Mouse (Mus musculus) induced T-regulatory cell, adult 2 months (primary cell): ENCODE results near the gene Sirt2.

ENCODE experiments used
- DNase-seq: peaks from one replicate; pipeline ENCODE4 v3.0.0-alpha.2; 2012; ENCODE audit warnings: low read depth

The Sirt2 gene

DNA sequence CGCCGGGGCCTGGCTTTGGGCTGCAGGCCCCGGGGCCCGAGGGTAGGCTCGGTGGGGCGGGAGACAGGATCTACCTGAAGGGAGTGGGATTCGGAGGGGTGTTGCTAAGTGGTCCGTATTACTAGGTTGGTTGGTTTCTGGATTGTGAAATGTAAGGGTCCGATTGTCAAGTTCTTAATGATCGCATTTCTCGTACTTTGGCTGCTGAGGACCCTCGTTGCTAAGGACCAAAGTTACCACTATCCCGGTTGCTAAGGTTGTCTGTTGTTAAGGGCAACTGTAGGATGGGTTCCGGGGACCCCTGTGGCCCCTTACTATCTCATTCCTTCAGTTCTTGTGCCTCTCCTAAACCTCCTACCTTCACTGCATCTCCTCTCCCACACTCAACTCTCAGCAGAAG, 375 bp downstream of the Sirt2 start:
- DNase-seq = no peak

DNA sequence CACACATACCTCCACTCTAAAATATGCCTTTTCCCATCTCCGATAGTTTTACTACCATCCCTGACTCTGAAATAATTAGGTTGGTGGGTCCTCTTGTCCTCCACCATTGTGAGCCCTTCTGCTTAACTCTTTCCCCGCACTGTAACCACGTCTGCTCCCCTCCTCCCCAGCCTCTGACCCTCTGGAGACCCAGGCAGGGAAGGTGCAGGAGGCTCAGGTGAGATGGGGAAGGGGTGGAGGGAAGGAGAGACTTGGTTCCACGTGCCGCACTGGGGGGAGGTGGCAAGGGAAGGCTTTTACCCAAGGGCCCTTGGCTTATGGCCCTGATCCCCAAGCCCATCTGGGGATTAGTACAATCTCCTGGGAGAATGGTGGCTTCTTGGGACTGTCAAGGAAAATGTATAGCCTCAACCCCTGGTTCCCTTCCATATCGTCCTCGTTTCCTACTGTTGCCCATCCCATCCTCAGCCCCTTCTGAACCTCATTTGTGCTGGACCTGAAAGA, 979 bp downstream of the Sirt2 start, which contains the start of gene Nfkbib:
Nfkbib (minus strand) TSS at position 51 of the 504 bp plus-strand sequence.
- no peak for DNase-seq

DNA sequence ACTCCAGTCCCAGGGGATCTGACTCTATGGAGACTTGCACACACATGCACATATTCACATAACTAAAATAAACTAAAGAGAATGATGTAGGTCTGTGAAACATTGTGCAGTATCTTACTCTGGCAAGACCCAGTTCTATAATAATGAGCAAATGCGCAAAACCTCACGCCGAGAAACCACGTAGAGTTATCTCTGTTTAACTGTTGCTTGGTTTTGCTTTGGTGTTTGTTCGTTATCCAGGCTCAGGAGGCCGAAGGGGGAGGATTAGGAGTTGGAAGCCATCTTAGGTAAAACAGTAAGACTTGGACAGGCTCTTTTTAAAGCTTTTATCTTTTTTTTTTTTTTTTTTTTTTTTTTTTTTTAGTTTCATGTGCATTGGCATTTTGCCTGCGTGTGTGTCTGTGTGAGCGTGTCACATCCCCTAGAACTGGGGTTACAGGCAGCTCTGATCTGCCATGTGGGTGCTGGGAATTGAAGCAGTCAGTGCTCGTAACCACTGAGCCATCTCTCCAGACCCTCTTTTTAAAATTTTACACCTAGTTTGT, 3.0 kb downstream of the Sirt2 start:
- no peak for DNase-seq

DNA sequence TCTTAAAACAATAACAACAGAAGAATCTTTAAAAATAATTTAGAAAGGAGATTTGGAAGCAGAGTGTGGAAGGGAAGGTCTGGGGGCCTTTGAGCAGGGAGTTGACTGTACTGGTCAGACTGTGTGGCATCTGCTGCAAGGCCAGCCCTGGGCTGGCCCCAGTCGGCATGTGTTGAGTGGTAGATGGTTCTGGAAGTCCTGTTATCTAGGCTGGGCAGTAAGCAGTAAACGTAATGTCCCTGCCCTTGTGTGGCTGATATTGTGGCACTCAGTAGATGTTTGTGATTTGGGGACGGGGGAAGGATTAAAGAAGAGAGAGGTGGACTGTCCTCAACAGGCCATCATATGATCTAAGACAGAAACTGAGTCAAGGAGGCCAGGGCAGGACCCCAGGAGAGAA, 3.8 kb downstream of the Sirt2 start:
- no peak for DNase-seq

DNA sequence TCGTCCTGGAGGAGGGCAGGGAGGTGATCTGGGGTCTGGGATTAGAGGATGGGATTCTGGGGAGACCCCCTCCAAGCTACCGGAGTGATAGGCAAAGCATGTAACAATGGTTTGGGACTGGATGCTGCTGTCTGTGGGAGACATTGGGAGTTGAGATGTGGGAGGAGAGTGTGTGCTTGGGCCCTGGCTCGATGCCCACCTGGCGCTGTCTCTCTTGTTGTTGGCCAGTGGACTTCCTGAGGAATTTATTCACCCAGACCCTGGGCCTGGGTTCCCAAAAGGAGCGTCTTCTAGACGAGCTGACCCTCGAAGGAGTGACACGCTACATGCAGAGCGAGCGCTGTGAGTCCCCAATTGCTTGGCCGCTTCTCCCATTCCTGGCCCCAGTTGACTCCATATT, 5.3 kb downstream of the Sirt2 start:
- no peak for DNase-seq

DNA sequence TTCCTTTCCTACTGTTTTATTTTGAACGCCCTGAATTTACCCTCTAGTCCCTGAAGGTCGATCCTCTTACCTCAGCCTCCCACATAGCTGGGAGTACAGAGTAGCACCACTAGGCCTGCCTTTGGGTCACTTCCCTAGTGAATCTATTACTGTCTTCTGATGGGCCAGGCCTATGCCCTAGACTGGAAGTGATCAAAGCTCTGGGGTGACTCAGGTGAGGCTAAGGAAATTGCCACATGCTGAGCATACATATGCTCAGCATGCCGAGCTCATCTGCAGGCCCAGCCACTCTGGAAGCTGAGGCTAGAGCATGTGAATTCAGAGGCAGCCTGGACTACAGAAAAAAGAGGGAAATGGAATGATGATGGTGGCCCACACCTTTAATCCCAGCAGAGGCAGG, 6.6 kb downstream of the Sirt2 start:
- DNase-seq = no peak

DNA sequence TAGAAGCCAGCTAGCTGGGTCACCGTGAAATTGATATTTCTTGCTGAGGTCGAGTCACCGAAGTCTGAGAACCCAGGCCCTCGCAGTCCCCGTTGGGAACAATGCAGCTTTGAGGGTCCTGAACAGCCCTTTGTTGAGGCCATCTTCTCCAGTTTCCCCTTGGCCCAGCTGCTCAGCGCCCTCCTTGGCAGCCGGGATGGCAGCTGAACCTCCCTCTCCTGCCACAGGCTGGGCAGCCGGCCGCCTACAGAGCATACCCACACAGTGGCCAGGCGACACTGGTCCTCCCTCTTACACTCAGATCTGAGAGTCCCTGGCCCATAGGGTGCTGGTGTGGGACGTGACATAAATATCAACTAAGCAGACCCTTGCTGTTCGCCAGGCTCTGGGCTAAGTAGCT, 7.6 kb downstream of the Sirt2 start:
- no peak for DNase-seq

DNA sequence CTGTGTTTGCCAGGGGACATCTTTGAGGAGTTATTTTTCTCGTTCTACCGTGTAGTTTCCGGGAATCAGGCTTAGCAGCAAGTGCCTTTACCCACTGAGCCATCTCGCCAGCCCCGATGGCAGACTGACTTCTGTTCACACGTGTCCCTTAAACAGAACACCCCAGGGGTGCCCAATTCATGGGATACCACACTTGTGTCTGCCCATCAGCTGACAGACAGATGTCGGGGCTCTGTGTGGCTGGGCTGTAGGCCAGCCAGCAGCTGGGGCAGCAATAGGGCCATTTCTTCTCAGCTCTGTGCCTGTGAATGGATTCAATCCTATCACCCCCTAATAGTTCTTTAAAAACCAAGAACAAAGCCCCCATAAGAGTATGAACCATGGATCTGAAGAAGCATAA, 8.6 kb downstream of the Sirt2 start:
- no peak for DNase-seq

DNA sequence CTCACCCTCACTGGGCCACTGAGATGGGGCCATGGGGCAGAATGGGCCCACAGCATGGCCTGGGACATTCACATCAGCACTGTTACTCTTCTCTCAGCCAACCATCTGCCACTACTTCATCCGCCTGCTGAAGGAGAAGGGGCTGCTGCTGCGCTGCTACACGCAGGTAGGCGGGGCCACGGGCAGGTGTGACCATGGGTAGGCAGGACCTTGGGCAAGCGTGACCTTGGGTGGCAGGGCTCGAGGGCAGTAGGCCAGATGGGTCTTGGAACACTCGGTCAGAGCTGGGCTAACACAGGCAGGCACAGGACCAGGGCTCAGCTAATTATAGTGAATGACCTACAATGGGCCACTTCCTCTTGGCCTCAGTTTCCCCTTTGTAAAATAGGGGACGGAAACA, 12.3 kb downstream of the Sirt2 start:
- DNase-seq = no peak

DNA sequence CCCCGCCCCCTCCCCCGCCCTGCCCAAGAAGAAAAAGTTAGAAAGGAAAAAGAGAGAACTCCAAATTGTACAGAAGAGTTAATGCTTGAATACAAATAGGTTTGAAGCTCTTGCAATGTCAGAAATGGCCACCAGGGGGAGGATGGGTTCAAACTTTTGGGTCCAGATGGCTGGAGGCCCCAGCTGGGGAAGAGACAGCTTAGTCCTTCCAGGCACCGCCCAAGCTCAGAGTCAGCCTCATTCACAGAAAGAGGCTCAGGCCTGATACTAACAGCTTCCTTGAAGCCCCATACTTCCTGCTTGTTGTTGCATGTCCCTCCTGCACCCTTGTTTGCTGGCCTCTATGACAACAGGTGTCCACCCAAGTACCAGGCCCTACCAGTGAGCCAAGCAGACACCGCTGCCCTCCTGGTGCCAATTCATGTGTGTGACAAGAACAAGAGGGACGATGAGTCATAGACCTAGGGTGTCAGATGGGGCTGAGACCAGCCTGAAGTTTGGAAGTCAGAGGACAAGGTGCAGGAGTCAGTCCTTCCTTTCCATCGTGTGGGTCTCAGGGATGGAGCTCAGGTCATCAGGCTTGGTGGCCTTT, 13.6 kb downstream of the Sirt2 start:
- peak; percentile 98 for DNase-seq

DNA sequence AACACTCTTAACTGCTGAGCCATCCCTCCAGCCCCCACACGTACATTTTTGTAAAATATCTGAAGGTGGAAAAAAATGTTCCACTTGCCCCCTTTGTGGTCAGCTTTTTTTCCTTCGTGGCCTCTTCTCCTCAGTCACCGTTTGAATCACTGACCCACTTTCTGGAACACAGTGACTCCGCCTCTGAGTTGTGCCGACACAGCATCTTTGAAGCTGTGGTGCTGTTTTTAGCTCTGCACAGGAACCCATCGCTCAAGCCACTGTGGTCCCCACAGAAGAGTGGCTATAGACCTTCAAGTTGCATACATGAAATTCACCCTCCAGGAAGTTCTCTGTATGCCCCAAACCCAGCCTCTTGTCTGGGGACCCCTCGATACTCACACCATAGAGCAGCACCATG, 14.3 kb downstream of the Sirt2 start:
- DNase-seq = peak; percentile 94

DNA sequence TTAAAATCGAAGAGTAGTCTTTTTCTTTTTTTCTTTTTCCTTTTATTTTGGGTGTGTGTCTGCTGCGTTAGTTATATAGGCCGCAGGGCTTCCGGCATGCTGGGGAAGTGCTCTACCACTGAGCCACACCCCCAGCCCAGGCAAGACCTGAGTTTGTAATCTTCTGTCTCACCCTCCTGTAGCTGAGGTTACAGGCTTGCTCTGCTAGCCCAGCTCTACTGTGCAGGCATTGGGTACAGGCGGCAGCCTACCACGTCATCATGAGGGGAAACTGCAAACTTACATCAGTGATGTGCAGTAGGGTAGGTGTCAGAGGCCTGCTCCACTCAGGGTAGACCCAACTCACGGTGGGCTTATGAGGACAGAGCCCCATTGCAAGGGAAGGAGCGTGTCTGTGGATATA, 14.7 kb downstream of the Sirt2 start:
- DNase-seq = peak; percentile 95

DNA sequence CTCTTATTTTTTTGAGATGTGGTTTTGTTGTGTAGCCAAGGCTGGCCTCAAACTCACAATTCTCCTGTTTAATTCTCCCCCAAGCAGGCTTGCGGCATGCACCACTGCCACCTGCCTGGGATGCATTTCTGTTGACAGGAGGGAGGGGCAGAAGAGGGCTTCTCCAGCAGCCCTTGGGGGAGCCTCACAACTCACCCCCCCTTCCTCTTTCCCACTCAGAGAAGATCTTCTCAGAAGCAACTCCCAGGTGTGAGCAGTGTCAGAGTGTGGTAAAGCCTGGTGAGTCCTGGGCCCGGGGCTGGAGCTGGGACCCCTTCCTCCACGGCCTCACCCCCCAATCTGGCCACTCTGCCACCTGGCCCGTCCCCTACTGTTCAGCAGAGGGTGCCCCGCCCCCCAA, 18.6 kb downstream of the Sirt2 start:
- DNase-seq = no peak

DNA sequence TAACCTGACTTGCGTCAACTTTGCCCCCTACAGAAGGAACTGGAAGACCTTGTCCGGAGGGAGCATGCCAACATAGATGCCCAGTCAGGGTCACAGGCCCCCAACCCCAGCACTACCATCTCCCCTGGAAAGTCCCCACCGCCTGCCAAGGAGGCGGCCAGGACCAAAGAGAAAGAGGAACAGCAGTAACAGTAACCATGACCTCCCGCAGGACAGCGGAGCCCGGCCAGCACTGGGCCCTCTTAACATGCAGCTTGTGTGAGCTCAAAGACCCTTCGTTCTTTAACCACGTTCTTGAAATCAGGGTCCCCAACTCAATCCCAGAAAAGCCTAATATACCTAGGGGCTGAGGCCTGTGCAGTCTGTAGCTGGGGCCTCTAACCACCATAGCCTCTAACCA, 21.3 kb downstream of the Sirt2 start:
- DNase-seq = no peak

DNA sequence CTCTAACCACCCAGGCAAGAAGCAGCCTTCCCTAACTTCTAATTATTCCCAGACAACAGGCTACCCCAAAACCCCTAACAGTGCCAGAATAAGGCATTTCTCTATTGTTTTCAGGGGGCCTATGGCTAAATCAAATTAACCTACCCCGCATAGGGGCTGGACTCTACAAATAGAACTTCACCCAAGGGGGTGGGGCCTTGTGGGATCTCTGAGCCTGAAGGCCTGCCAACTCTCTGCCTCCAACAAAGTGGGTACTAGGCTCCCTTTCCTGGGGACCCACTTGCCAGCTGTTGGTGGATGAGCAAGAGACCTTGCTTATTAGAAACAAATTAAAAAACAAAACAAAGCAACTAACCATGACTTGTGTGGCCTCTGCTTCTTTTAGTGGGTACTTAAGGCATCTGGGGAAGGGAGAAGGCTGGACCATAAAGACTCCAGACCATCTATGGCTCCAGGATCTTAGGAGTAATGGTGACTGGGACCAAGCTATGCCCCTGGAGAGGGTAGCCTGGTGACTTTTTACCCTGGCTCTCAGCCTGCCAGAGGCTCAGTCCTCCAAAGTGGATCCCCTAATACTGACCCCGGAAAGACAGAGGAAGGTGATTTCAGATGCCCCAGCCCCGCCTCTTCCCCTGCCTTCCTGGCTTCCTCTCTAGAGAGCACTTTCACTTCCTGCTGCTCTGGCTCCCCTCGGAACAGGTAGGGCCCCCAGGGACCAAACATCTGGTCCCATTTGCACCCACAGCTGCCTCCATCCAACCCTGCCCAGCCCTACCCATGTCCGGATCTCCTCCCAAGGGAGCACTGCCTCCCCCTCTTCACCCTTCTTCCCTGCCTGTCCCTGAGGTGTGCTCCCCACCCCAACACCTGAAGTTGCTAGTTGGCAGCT, 22.0 kb downstream of the Sirt2 start, which contains the start of gene Rinl:
Rinl (plus strand) TSS at position 663 of the 889 bp plus-strand sequence.
- DNase-seq = peak; percentile 81

DNA sequence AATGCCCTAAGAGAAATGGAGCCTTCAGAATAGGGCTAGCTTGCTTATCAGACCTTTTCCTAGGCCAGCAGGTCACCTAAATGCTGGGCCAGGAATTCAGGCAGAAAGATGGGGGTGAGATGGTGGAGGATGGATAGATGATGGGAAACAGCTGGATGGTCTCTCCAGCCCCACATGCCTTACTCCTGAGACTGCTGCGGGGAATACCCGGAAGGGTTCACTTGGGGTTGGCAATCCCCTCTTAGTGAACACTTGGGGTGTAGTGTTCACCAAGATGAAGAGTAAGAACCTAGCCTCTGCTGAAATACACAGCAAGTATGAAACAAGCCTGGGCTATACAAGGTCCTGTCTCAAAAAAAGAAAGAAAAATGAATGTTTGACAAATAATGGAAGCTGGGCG, 22.7 kb downstream of the Sirt2 start:
- DNase-seq = peak; percentile 59

DNA sequence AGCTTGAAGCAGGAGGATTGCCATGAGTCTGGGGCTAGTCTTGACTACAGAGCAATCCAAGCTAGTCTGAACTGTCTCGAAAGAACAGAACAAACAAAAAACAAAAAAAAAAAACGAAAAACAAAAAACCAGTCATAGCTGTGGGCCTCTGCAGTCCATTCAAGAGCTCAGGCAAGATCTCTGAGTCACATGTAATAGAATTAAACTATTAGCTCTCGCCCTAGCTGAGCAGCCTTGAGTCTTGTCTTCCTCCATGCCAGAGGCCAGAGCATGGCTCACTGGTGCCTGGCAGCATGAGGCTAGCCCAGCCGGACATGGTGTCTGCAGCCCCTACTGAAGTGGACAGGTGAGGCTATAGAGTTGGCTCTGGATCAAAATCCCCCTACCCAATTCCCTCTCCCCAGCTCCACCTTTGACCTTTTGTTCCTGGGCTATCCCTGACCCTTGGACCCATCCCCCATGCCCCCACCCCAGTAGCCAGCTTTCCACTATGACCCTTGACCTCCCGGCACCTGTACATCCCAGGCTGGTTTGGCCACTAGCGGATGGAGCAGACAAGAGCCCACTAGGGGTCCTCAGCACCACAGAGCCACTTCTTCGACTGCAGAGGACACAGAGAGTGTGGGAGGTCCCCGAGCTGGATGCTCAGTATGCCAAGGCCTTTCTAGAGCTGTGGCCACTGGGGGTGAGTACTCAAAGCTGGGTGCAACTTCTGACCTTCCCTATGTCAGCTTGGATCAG, 23.7 kb downstream of the Sirt2 start:
- DNase-seq = peak; percentile 63

DNA sequence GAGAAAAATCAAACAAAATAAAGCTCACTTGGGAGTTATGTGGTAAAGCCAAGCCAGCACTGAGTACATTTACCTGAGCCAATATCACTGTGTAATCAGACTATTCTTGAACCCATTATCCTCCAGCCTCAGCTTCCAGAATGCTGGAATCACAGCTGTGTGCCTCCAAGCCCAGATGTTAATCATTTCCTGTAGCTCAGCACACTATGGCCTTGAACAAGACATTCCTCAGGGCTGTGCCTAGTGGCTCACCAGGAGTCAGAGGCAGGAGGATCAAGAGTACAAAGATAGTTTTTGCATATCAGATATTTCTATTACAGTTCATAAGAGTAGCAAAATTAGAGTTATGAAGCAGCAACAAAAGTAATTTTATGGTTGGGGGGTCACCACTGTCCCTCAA, 25.2 kb downstream of the Sirt2 start:
- DNase-seq = no peak

DNA sequence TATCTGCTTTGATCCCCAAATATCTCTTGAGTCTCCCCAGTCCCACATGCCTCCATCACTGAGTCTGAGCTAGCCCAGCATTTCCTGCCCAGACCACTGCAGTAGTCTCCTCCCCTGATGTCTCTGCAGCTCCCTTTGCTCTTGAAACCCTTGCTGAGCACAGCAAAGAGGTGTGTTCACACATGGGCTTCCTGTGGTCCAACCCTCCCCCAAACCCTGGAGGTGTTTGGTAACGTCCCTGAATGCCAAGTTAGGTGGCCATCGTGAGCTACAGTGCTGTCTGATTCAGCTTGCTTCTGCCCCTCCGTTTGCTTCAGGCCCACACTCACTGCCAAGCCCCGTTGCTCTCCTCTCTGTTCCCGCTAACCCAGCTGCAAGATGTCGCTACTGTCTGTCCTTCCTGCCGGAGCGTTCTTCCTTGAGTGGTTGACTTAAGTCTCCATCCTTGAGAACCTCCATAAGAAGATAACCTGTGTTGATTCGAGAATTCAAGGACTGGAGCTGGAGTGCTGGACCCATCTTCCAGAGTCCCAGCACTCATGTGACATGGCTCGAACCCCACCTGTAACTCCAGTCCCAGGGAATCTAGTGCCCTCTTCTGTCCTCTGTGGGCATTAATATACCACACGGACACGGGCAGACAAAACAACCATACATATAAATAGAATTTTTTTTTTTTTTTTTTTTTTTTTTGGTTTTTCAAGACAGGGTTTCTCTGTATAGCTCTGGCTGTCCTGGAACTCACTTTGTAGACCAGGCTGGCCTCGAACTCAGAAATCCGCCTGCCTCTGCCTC, 26.1 kb downstream of the Sirt2 start:
- DNase-seq = peak; percentile 91

DNA sequence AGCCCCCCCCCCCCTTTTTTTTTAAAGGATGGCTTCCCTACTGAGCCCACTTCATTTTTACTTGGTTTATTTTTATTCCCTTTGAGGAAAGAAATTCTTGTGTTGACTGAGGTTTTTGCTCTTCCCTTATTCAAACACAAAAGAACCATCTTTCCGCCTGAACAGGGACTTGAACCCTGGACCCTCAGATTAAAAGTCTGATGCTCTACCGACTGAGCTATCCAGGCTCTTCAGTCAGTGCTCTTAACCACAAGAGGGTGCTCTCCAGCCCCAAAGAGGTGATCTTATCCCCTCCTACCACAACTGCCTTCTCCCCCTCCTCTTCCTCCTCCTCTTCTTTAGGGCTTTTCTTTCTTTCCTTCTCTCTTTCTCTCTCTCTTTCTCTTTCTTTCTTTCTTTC, 27.3 kb downstream of the Sirt2 start:
- DNase-seq = peak; percentile 74

DNA sequence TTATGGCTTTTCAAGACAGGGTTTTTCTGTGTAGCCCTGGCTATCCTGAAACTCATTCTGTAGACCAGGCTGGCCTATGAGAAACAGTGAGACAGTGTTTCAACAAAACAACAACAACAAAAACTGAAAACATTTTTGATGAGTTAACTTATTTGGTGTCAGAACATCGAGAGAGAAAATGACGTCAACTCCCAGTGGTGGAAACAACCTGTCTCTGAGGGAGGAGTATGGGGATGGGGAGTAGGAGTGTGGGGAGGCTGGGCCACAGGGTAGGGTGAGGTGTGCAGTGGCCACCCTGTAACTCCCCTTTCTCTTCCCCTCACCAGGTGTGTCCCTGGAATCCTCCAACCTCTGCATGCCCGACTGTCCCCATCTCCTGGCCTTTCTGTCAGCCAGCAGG, 28.0 kb downstream of the Sirt2 start:
- DNase-seq = peak; percentile 89

DNA sequence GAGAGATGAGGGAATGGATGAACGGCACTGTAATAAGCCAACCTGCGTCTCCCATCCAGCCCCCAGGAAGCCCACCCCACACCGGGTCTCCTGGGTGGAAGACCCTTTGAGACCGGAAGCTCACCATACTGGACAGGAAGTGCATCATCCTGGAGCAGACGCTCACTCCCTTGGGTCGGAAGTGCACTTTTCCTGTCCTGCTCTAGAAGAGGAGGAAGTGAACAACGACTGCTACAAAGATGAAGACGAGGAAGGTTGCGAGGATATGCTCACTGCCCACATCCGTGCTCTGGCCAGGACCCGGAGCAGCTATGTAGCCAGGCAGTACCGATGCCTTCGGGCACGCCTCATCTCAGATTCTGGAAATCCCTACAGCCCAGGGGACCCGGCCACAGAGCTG, 29.3 kb downstream of the Sirt2 start:
- DNase-seq = peak; percentile 75
